In the genomic region with DNA sequence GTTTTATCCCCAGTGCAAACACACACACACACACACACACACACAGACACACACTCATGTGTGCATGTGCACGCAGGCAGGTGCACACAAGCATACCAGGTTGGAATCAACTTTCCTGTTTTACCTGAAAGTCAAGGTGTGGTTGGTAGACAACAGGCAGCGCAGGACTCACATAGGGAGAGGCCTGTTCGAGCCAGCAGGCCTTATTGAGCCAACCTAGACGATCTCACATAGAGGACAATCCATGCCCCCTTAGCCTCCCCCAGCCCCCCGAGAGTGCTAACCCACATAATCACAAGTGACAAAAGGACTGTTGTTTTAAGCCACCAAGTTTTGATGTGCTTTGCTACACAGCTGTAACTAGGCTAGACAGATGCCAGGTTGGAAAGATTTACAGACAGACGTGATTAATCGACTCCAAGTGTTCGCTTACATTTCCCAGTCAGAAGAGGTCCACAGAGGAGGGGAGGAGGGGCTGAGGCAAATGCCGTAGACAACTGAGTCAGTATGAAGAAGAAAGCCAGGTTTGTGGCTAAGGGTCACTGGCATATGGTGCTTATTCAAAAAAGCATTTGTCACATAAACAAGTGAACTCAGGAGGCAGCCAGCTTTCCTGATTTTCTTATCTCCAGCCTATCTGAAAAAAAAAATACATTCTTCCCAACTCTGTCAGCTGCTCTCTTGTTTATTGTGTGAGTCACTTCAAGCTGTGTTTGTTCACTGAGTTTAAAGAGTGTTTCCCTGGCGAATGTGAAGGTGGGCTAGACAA, we compare ENCODE assay signal across 10 mouse cellular contexts. TPM values are rescaled to one million over a fixed set of nuclear protein-coding genes. Genes with fewer than 3 reads are reported as not detected.
A peak's percentile ranks its signal among the peaks of the same experiment; 100 is the strongest.
DNase-seq lines count a peak whose midpoint lies in the region; ATAC-seq and TF ChIP-seq lines count a peak whose summit lies in the region.
"Had no signal": no experiment of that assay in that cellular context is flagged by ENCODE, and none has a peak within 500 bp of the region (broad histone marks: within the 10 kb centered on the region; RNA-seq: fewer than 3 reads in every experiment).

No protein-coding gene starts in this region.

- 27% methylated on average over 10 of the region's 10 CpGs for WGBS in lung, embryonic 14.5 days
- 26% methylated on average over 10 of the region's 10 CpGs for WGBS in stomach, embryonic 16.5 days

- H3K27ac ChIP-seq in lung, embryonic 14.5 days (ENCODE audit: low read depth), result peak overlapping the region; percentile 48
- peak overlapping the region; percentile 85 for H3K27ac ChIP-seq in stomach, embryonic 16.5 days (ENCODE audit: low read length)

- DNase-seq in lung, embryonic 14.5 days, result peak; percentile 33
- no peak for DNase-seq in lung, adult 18-20 months
- peak; percentile 34 for DNase-seq in adipocyte (ENCODE audit: low spot score)
- DNase-seq in fibroblast of lung, adult 2 months (ENCODE audit: low read depth), result peak; percentile 94
- DNase-seq in right cerebral cortex, postnatal 25 days, result no peak
- DNase-seq in T-cell, adult 2 months (ENCODE audit: low spot score), result no peak
- DNase-seq: cerebellum, adult 18-20 months; lung, postnatal 10 days had no signal

- H3K4me1 ChIP-seq in lung, embryonic 14.5 days (ENCODE audit: insufficient read depth), result no peaks in the 10 kb centered on the region
- no peaks in the 10 kb centered on the region for H3K4me1 ChIP-seq in stomach, embryonic 16.5 days (ENCODE audit: control insufficient read depth, insufficient read depth, low read length)

- no peak overlapping the region for H3K9ac ChIP-seq in lung, embryonic 14.5 days
- H3K9ac ChIP-seq in stomach, embryonic 16.5 days (ENCODE audit: low read length), result no peak overlapping the region

- no peaks in the 10 kb centered on the region for H3K9me3 ChIP-seq in lung, embryonic 14.5 days (ENCODE audit: low read depth, low read length)
- H3K9me3 ChIP-seq in stomach, embryonic 16.5 days (replicated peaks; ENCODE audit: control insufficient read depth, low read length), result no peaks in the 10 kb centered on the region

- H3K36me3 ChIP-seq in lung, embryonic 14.5 days (ENCODE audit: insufficient read depth), result no peaks in the 10 kb centered on the region
- no peaks in the 10 kb centered on the region for H3K36me3 ChIP-seq in stomach, embryonic 16.5 days (ENCODE audit: control insufficient read depth, insufficient read depth, low read length)

- no peak overlapping the region for H3K4me2 ChIP-seq in lung, embryonic 14.5 days
- no peak overlapping the region for H3K4me2 ChIP-seq in stomach, embryonic 16.5 days (ENCODE audit: low read depth, low read length)

- H3K4me3 ChIP-seq in lung, embryonic 14.5 days (ENCODE audit: low read depth, low read length), result no peak overlapping the region
- no peak overlapping the region for H3K4me3 ChIP-seq in stomach, embryonic 16.5 days (replicated peaks; ENCODE audit: low read length)
- H3K4me3 ChIP-seq: erythroblast, embryonic 14.5 days had no signal

- ATAC-seq in lung, embryonic 14.5 days (ENCODE audit: insufficient read depth), result peak; percentile 22; the same call in 1 of the 2 replicates
- ATAC-seq in stomach, embryonic 16.5 days (ENCODE audit: insufficient read depth, low FRiP score), result peak; percentile 77

- no peaks in the 10 kb centered on the region for H3K27me3 ChIP-seq in lung, embryonic 14.5 days (ENCODE audit: insufficient read depth, low read length)
- no peaks in the 10 kb centered on the region for H3K27me3 ChIP-seq in stomach, embryonic 16.5 days (ENCODE audit: control insufficient read depth, insufficient read depth, low read length)

- no peak for TF ChIP-seq CTCF in lung, embryonic 14.5 days (IDR thresholded peaks at IDR 0.05; ENCODE audit: low read depth)

RNA-seq across cellular contexts. Expression of a gene that starts 56.0 kb away (rescaled TPM):
- polyA plus RNA-seq in lung, embryonic 14.5 days (2014; fragmentation: Nextera tagmentation; extraction: Ambion mirVana), result 0.13 and 0.26 TPM in 2 replicates
- 0.57 and 0.92 TPM in 2 replicates for polyA plus RNA-seq in stomach, embryonic 16.5 days (2015; fragmentation: Nextera tagmentation; extraction: Ambion mirVana)
- polyA plus RNA-seq: erythroblast, embryonic 14.5 days had no signal

Comparison
In these comparisons a context has a peak if more than half of its experiments do, and no peak if none do; other contexts are left out.
1. DNase-seq: peak in lung, embryonic 14.5 days (single experiment), adipocyte (single experiment) and fibroblast of lung, adult 2 months (single experiment); none in lung, adult 18-20 months (0 of 2), right cerebral cortex, postnatal 25 days (single experiment) and T-cell, adult 2 months (single experiment).